Mouse (Mus musculus) Patski (cell line): ENCODE results near the gene Rbm11. TPM values are rescaled to one million over a fixed set of nuclear protein-coding genes. Genes with fewer than 3 reads are reported as not detected.

Source experiments
- ATAC-seq: fragments of 100-300 bp; one replicate; pipeline ENCODE4 v1.8.0; 2021
- CTCF ChIA-PET: fragments of 350-600 bp; sonication (Branson Sonifier 250); formaldehyde crosslinking; loops from one replicate; lab custom pipeline; 2022; ENCODE audit warnings: inconsistent platforms; lab: Charles Lee
- POLR2A ChIA-PET: fragments of 350-600 bp; sonication (Branson Sonifier 250); formaldehyde crosslinking; loops from one replicate; lab custom pipeline; 2022; ENCODE audit warnings: antibody characterized with exemption, inconsistent platforms; lab: Charles Lee
- DNase-seq: peaks from one replicate; pipeline ENCODE4 v3.0.0-alpha.2; 2011; ENCODE audit warnings: low read depth, low spot score
- H3K27me3 ChIP-seq: fragments of 371-371 bp; one replicate; pipeline ENCODE4 v1.5.1; 2021
- CTCF ChIP-seq: fragments of 100-300 bp; IDR thresholded peaks from one replicate; pipeline ENCODE4 v1.5.1; 2021
- in situ Hi-C: fragments of 300-500 bp; cut with MboI; formaldehyde crosslinking; loops from 3 replicates; pipeline ENCODE4 v1.11.1; 2018; ENCODE audit warnings: low pct_unique_long_range_greater_than_20kb, mixed read lengths
- polyA plus RNA-seq: library from polyadenylated mRNA; unstranded; gene quantifications from one replicate; pipeline ENCODE4 v1.2.3, GENCODE M21; 2021

The Rbm11 gene
- polyA plus RNA-seq, 1 experiment from 2014 or later: 0.05 TPM

DNA sequence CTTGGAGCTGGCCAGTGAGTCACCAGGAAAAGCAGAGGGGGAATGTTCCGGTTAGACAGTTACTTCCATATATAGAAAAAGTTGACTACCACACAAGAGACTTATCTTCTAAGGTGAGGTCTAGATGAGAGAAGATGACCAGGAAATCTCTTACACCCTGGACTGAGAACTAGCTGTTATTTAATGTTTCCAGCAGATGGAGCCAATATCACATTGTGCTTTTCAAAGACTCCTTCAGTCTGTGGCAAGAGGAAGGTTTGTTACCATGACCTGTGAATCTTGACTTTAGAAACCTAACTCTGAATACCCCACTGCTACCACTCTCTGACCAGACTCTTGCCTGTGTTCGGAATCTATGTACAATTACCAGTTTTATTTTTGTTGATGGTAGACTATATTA is 35.2 kb downstream of the Rbm11 start:
- ChIA-PET POLR2A (no interaction called here), CTCF (no interaction called here)
- H3K27me3 ChIP-seq: no peaks in the 10 kb centered on the region
- peak; percentile 8 for TF ChIP-seq CTCF
- in situ Hi-C loops: no loop called here
- no peak for ATAC-seq
- DNase-seq: no peak

Other genes with a start within 250 kb of the Rbm11 start
- not detected for gene Lipi, start 6.8 kb upstream of the Rbm11 start, polyA plus RNA-seq
- gene Hspa13, start 174.3 kb downstream of the Rbm11 start, polyA plus RNA-seq: 43.6 TPM